Mouse (Mus musculus) urinary bladder, adult 18-20 months (tissue): ENCODE measurements around the gene Ston2.
"Not testable (repeated sequence)": the region's sequence is repeated elsewhere in the genome, so short reads cannot be mapped to it uniquely, and the experiment has no call there.

ENCODE experiments used
- DNase-seq, 2 experiments: peaks; one replicate each; pipeline ENCODE4 v3.0.0; 2022; ENCODE audit warnings: low spot score in 2 of 2, mixed read lengths in 2 of 2

Gene Ston2

DNA sequence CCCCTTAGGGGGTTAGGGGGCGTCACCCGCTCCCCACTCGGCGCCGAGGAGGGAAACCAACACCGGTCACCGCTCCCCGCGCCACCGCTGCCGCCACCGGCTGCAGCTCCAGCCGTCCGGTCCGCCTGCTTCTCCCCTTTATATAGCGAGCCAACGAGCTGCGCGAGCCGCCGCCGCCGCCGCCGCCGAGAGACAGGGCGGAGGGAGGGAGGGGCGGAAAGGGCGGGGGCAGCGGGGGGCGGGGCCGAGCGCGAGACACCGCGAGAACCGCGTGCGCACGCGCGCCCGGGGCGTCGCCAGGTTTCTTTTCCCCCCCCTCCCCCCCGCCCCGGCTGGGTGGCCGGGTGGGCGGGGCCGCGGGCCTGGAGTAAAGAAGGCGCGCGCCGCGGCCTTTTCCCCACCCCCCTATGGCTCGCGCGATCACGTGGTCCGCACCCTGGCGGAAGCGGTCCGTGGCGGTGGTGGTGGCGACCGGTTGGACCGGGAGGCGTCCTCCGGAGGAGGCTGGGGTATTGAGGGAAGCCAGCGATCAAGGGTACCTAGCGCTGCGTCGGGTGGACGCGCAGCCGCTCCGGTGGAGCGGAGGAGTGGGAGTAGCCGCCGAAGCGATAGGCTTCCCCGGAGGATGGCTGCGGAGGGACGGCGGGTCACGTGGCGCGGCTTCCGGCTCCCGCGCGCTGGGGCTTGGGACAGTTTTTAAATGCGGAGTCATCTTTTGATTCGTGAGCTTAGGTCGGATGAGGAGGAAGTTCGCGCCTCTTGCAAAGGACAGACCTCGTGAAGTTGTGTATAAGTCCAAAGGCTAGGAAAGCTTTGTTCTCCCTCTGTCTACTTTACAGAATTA lies 198.1 kb downstream of the Ston2 start, which contains the start of gene Gtf2a1:
Gene Gtf2a1 (minus strand): TSS at position 641 of the 844 bp plus-strand sequence.
- DNase-seq = peak; percentile 88 to 91

DNA sequence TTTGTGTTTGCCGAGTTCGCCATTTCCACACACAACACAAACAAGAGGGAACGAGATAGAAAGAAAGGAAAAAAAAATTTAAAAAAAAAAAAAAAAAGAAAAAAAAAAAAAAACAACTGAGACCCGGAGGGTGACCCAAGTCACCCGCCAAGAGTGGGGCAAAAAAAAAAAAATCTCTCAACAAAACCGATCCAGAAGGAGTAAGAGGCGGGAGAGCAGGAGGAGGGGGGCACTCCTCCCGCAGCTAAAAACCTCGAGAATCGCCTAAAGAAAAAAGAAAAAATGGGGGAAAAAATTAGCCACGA lies 198.7 kb downstream of the Ston2 start:
- no peak for DNase-seq

DNA sequence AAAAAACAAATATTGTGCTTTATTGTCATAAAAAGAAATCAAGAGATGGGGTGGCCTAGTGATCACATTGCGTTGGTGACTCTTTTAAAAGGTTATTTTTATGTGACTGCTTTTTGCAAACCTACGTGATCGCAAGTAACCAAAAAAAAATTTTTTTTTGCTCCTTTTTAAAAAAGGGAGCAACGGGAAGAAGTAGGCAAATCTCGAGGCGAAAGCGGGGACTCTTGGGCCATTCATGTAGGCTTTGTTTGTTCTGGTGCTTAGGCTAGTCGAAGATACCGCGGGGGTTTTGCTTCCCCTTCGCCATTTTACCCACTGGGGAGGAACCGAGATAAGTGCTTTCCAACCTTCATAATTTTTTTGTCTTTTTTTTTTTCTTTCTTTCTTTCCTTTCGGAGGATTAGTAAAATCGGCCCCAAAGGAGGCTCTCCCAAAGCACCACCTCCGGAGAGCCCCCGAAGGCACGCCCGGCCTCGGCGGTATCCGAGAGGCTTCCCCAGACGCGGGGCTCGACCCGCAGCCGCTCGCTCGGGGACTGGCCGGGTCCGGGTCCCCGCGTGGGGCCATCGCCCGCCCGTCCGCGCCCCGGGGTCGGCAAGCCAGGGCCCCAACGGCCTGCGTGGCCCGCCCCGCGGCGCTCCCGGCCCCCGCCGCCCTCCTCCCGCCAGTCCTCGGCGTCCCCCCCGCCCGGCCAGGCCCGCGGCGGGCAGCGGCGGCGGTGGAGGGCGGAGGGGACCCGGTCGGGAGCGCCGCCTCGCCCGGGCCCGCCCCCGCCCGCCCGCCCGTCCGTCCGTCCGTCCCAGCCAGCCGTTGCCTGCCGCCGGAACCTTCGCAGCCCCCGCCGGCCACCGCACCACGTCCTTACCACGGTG lies 199.3 kb downstream of the Ston2 start:
- DNase-seq = peak; percentile 22 to 59

- peak; percentile 83 to 89 for DNase-seq
Observed at GRCm38 (mm10) chr12:91588176-91588669, 200.0 kb downstream of the Ston2 start.

DNA sequence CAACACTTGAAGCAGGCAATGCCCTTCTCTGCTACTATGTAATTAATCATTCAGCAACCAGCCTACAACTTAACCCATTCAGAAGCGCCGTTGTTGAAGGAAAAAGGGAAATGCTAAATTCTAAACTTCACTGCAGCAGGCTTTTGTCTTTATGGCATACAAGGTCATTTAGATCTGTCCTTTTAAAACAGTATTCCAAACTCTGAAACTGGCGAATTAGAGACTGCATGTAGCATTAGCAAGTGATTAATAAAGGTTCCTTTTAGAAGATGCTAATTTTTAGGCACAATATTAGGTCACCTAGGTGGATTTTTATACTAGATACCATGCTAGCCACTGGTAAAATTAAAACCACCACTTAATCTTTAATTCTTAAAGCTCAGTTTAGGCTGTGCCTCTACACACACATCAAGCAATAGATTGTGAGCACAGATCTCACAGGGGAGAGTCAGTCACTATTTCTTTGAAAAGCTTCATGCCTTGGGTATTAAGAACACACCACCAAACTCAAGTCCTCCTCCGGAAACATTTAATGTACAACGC lies 200.6 kb downstream of the Ston2 start:
- no peak for DNase-seq

DNA sequence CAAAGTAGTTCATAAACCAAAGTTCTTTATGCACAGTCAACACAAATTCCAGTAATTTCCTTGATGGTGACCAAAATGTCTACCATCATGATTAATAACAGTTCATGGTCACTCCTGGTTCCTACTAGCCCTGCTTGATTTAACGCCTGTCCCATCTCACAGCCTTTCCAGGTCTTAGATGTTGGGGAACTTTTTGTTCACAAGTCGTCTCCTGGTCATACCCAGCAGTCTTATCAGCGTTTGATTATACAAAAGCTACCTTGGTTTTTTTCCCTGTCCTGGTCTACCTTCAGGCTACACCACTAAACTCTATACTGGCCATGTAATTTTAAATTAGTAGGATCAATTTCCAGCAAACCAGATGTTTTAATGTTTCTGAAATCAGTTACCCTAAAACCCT lies 201.1 kb downstream of the Ston2 start:
- no peak for DNase-seq

DNA sequence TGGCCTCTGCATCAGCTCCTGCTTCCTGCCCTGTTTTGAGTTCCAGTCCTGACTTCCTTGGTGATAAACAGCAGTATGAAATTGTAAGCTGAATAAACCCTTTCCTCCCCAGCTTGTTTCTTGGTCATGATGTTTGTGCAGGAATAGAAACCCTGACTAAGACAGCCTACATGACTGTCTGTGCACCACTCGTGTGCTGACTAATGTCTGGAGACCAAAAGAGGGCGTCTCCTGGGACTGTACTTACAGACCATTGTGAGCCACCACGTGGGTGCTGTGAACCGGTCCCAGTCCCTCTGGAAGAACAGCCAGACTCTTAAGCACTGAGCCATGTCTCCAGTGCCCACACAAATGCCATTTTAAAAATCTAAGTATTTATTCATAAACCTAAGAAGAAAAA lies 202.4 kb downstream of the Ston2 start:
- not testable (repeated sequence) for DNase-seq

DNA sequence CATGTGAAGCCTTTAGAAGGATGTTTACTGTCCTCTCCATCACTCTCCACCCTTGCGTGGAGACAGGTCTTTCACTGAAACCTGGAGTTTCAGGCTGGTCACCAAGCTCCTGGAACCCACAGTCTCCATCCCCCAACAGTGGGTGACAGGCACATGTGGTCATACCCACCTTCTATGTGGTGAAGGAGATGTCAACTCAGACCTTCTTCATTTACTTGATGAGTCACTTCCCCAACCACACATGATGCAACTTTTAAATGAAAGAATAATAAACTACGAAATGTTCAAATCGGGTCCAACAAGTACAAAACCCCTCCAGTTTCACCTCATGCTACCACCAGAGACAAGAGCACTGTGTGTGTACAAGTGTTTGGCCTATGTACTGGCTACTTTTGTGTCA lies 203.0 kb downstream of the Ston2 start:
- no peak for DNase-seq

DNA sequence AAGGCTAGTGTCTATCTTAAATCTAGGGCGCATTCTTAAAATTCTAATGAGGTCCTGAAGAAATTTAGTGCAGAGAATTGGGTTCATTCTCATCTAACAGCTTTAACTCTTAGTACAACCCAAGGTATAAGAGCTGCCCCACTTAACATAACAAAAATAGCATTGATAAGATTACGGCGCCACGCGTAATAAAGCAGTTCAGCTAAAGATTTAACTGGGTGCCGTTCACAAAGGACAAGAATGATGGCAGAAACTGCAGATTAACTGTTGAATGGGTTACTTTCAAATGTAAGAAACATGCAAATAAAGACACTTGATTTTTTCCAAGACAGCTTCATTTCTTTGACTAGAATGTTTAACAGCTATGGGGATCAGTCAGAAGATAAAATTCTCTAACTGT lies 204.8 kb downstream of the Ston2 start:
- DNase-seq = no peak
